In the genomic region with DNA sequence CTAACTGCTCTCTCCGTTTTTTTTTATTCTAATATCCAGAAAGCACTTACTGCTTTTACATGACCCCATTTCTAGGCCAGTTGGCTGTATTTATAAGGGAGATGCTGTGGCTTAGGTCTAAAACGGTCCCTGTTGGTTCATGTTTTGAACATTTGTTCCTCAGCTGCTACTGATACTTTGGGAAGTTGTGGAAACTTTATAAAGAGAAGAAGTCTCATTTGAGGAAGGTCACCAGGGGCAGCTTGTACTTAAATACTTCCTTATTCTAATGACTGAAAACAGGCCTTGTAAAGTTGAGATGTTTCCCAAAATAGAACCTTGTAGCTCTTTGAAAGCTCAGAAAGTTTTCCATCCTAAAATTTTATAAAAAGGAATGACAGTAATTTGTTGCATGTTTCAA, we compare ENCODE assay signal across 15 mouse cellular contexts.
"Had no signal": no experiment of that assay in that cellular context is flagged by ENCODE, and none has a peak within 500 bp of the region (broad histone marks: within the 10 kb centered on the region; RNA-seq: fewer than 3 reads in every experiment).

No protein-coding gene starts in this region.

- H3K4me2 ChIP-seq: limb, embryonic 13.5 days; liver, embryonic 11.5 days; liver, embryonic 15.5 days; lung, embryonic 14.5 days; midbrain, embryonic 13.5 days; neural tube, embryonic 15.5 days had no signal

- H3K4me1 ChIP-seq: limb, embryonic 13.5 days; liver, embryonic 15.5 days; midbrain, embryonic 13.5 days; neural tube, embryonic 15.5 days had no signal

- H3K4me3 ChIP-seq: limb, embryonic 13.5 days; liver, embryonic 15.5 days; midbrain, embryonic 13.5 days; myocyte; neural tube, embryonic 15.5 days had no signal

- ATAC-seq: midbrain, embryonic 13.5 days had no signal

- H3K9ac ChIP-seq: limb, embryonic 13.5 days; liver, embryonic 15.5 days; lung, embryonic 14.5 days; midbrain, embryonic 13.5 days; neural tube, embryonic 15.5 days had no signal

- H3K36me3 ChIP-seq: limb, embryonic 13.5 days; liver, embryonic 15.5 days; midbrain, embryonic 13.5 days; neural tube, embryonic 15.5 days had no signal

- H3K27me3 ChIP-seq: limb, embryonic 13.5 days; liver, embryonic 15.5 days; midbrain, embryonic 13.5 days; neural tube, embryonic 15.5 days had no signal

- H3K27ac ChIP-seq: limb, embryonic 13.5 days; liver, embryonic 15.5 days; midbrain, embryonic 13.5 days; neural tube, embryonic 15.5 days; stomach, postnatal 0 days had no signal

- H3K9me3 ChIP-seq: limb, embryonic 13.5 days; liver, embryonic 15.5 days; midbrain, embryonic 13.5 days; neural tube, embryonic 15.5 days had no signal

- DNase-seq: kidney, adult 11 months; kidney, postnatal 14 days; left cerebral cortex, postnatal 4 days; lung, embryonic 14.5 days; lung, postnatal 14 days; right cerebral cortex, adult 18-20 months; right cerebral cortex, postnatal 25 days; thymus, postnatal 4 days had no signal
